Mouse (Mus musculus) spleen, postnatal 36 days (tissue): ENCODE measurements around the gene Entpd6.
A peak's percentile ranks its signal among the peaks of the same experiment; 100 is the strongest.

Source experiments
- DNase-seq, 2 experiments: peaks; one replicate each; pipeline ENCODE4 v3.0.0; 2022; ENCODE audit warnings: low spot score in 2 of 2, mixed read lengths in 1 of 2

The Entpd6 gene

GRCm38 (mm10) chr2:150787234-150787771, 38.5 kb downstream of the Entpd6 start:
- no peak for DNase-seq

- DNase-seq, result peak in 1 of 2 experiments; percentile 19
Measured at GRCm38 (mm10) chr2:150788768-150789550, 40.1 kb downstream of the Entpd6 start.

- DNase-seq, result no peak
Measured at GRCm38 (mm10) chr2:150793320-150793719, 44.5 kb downstream of the Entpd6 start.

GRCm38 (mm10) chr2:150798084-150798483, 49.2 kb downstream of the Entpd6 start:
- DNase-seq, result no peak

- DNase-seq, result no peak
Measured at GRCm38 (mm10) chr2:150800616-150801015, 51.8 kb downstream of the Entpd6 start.

- no peak for DNase-seq
Measured at GRCm38 (mm10) chr2:150803035-150803434, 54.2 kb downstream of the Entpd6 start.

GRCm38 (mm10) chr2:150808381-150808780, 59.5 kb downstream of the Entpd6 start:
- DNase-seq, result no peak

- DNase-seq, result no peak
Measured at GRCm38 (mm10) chr2:150808812-150809211, 60.0 kb downstream of the Entpd6 start.

GRCm38 (mm10) chr2:150810603-150811002, 61.8 kb downstream of the Entpd6 start:
- no peak for DNase-seq

- no peak for DNase-seq
Measured at GRCm38 (mm10) chr2:150812816-150813215, 64.0 kb downstream of the Entpd6 start.

GRCm38 (mm10) chr2:150816676-150817402, 68.0 kb downstream of the Entpd6 start:
- no peak for DNase-seq

- no peak for DNase-seq
Measured at GRCm38 (mm10) chr2:150818742-150819141, 69.9 kb downstream of the Entpd6 start.

GRCm38 (mm10) chr2:150820720-150821119, 71.9 kb downstream of the Entpd6 start:
- no peak for DNase-seq
